Mouse (Mus musculus) neural tube, embryonic 14.5 days (tissue): ENCODE measurements around the gene Efna3. TPM values are rescaled to one million over a fixed set of nuclear protein-coding genes. Genes with fewer than 3 reads are reported as not detected.

Experiments
- ATAC-seq: fragments of 200-750 bp; cut with Nextera tagmentation; 2 replicates; pipeline ENCODE4 v1.8.0; 2017; ENCODE audit warnings: low read depth, mild to moderate bottlenecking, moderate TSS enrichment, moderate library complexity
- H3K27ac ChIP-seq: fragments of 300-500 bp; sonication (generic); 2 replicates; pipeline ENCODE4 v1.5.1; 2014; ENCODE audit warnings: low read depth, mild to moderate bottlenecking, control low read depth, low read length, moderate library complexity, mixed read lengths
- H3K27me3 ChIP-seq: fragments of 300-500 bp; sonication (generic); 2 replicates; pipeline ENCODE4 v1.6.1; 2014; ENCODE audit warnings: low read length; ENCODE audit not compliant: control insufficient read depth, insufficient read depth
- H3K36me3 ChIP-seq: fragments of 300-500 bp; sonication (generic); 2 replicates; pipeline ENCODE4 v1.6.1; 2014; ENCODE audit warnings: low read length, mixed read lengths; ENCODE audit not compliant: control insufficient read depth, insufficient read depth
- H3K4me1 ChIP-seq: fragments of 300-500 bp; sonication (generic); 2 replicates; pipeline ENCODE4 v1.6.1; 2014; ENCODE audit warnings: low read length; ENCODE audit not compliant: control insufficient read depth, insufficient read depth
- H3K4me2 ChIP-seq: fragments of 300-500 bp; sonication (generic); 2 replicates; pipeline ENCODE4 v1.6.1; 2014; ENCODE audit warnings: mild to moderate bottlenecking, low read depth, low read length, control low read depth
- H3K4me3 ChIP-seq: fragments of 300-500 bp; sonication (generic); 2 replicates; pipeline ENCODE4 v1.5.1; 2014; ENCODE audit warnings: low read depth, low read length, control low read depth, mixed read lengths
- H3K9ac ChIP-seq: fragments of 300-500 bp; sonication (generic); replicated peaks from 2 replicates; pipeline ENCODE4 v1.6.1; 2014; ENCODE audit warnings: low read depth, mild to moderate bottlenecking, control low read depth, low read length, mixed read lengths
- H3K9me3 ChIP-seq: fragments of 300-500 bp; sonication (generic); 2 replicates; pipeline ENCODE4 v1.6.1; 2016; ENCODE audit warnings: low read length; ENCODE audit not compliant: control insufficient read depth
- WGBS: fragments of 180-500 bp; shearing (Covaris S2); extraction: QIAGEN DNeasy Blood & Tissue Kit; methylation state at CpG from one replicate; pipeline ENCODE4 v1.1.7; 2014; 5-methylcytosine and 5-hydroxymethylcytosine counted together
- polyA plus RNA-seq: library from polyadenylated mRNA; unstranded; fragments of >200 nt; fragmentation: Nextera tagmentation; extraction: Ambion mirVana; gene quantifications from 2 replicates; pipeline ENCODE4 v1.2.1, GENCODE M21; 2014

Efna3 gene
- polyA plus RNA-seq, 1 experiment from 2014 or later: 96.9 TPM

- 50% methylated on average over 2 of the region's 2 CpGs for WGBS
- Histone ChIP-seq H3K9ac (no peak overlapping the region), H3K4me3 (no peak overlapping the region), H3K9me3 (no peaks in the 10 kb centered on the region), H3K27ac (no peak overlapping the region), H3K36me3 (no peaks in the 10 kb centered on the region), H3K4me1 (peaks cover 8% of the 10 kb centered on the region), H3K27me3 (no peaks in the 10 kb centered on the region), H3K4me2 (no peak overlapping the region)
- ATAC-seq: no peak
Measured at GRCm38 (mm10) chr3:89285526-89285925, 37.2 kb downstream of the Efna3 start.

GRCm38 (mm10) chr3:89284261-89284660 is 38.5 kb downstream of the Efna3 start:
- Histone ChIP-seq H3K27ac (no peak overlapping the region), H3K36me3 (no peaks in the 10 kb centered on the region), H3K4me2 (no peak overlapping the region), H3K9me3 (no peaks in the 10 kb centered on the region), H3K27me3 (no peaks in the 10 kb centered on the region), H3K9ac (no peak overlapping the region), H3K4me1 (peaks cover 21% of the 10 kb centered on the region), H3K4me3 (no peak overlapping the region)
- 85% methylated on average over 3 of the region's 3 CpGs for WGBS
- no peak for ATAC-seq

- Histone ChIP-seq H3K27ac (no peak overlapping the region), H3K27me3 (0 out of 2 replicates have a peak, but pooled peaks cover 3% of the 10 kb centered on the region), H3K9me3 (no peaks in the 10 kb centered on the region), H3K4me3 (no peak overlapping the region), H3K36me3 (no peaks in the 10 kb centered on the region), H3K9ac (no peak overlapping the region), H3K4me2 (peak overlapping the region; percentile 96; the same call in 1 of the 2 replicates), H3K4me1 (peaks cover 25% of the 10 kb centered on the region)
- ATAC-seq: no peak
- 27% methylated on average over 4 of the region's 4 CpGs for WGBS
Measured at GRCm38 (mm10) chr3:89282291-89282643, 40.5 kb downstream of the Efna3 start.

- no peak for ATAC-seq
- H3K27me3 ChIP-seq: 0 out of 2 replicates have a peak, but pooled peaks cover 3% of the 10 kb centered on the region
- WGBS: 15% methylated on average over 20 of the region's 20 CpGs
- H3K9ac ChIP-seq: no peak overlapping the region
- H3K4me2 ChIP-seq: peak overlapping the region; percentile 96
- peaks cover 25% of the 10 kb centered on the region for H3K4me1 ChIP-seq
- H3K4me3 ChIP-seq: peak overlapping the region; percentile 43
- H3K27ac ChIP-seq: no peak overlapping the region
- H3K9me3 ChIP-seq: no peaks in the 10 kb centered on the region
- no peaks in the 10 kb centered on the region for H3K36me3 ChIP-seq
Measured at GRCm38 (mm10) chr3:89281579-89282290, 41.0 kb downstream of the Efna3 start.

- WGBS: under 1% methylated on average over 50 of the region's 52 CpGs
- Histone ChIP-seq H3K27me3 (0 out of 2 replicates have a peak, but pooled peaks cover 3% of the 10 kb centered on the region), H3K9me3 (no peaks in the 10 kb centered on the region), H3K4me1 (peaks cover 25% of the 10 kb centered on the region), H3K4me3 (peak within 1 kb of the TSS; percentile 43), H3K9ac (peak within 1 kb of the TSS; percentile 50), H3K36me3 (no peaks in the 10 kb centered on the region), H3K27ac (peak within 1 kb of the TSS; percentile 46; the same call in 1 of the 2 replicates), H3K4me2 (peak within 1 kb of the TSS; percentile 96)
- peak; percentile 32 for ATAC-seq
Measured at GRCm38 (mm10) chr3:89280606-89281511, 41.9 kb downstream of the Efna3 start, which contains the start of gene Efna1. Efna1 (minus strand) TSS chr3:89281142.

- WGBS: under 1% methylated on average over 29 of the region's 29 CpGs
- H3K4me2 ChIP-seq: peak overlapping the region; percentile 96
- H3K36me3 ChIP-seq: no peaks in the 10 kb centered on the region
- peaks cover 25% of the 10 kb centered on the region for H3K4me1 ChIP-seq
- H3K4me3 ChIP-seq: peak overlapping the region; percentile 43
- peak; percentile 22; the same call in 1 of the 2 replicates for ATAC-seq
- H3K27ac ChIP-seq: peak overlapping the region; percentile 46; the same call in 1 of the 2 replicates
- 0 out of 2 replicates have a peak, but pooled peaks cover 3% of the 10 kb centered on the region for H3K27me3 ChIP-seq
- H3K9me3 ChIP-seq: no peaks in the 10 kb centered on the region
- peak overlapping the region; percentile 50 for H3K9ac ChIP-seq
Measured at GRCm38 (mm10) chr3:89280050-89280605, 42.6 kb downstream of the Efna3 start.

- H3K36me3 ChIP-seq: no peaks in the 10 kb centered on the region
- peak overlapping the region; percentile 43 for H3K4me3 ChIP-seq
- no peaks in the 10 kb centered on the region for H3K9me3 ChIP-seq
- H3K9ac ChIP-seq: peak overlapping the region; percentile 47
- H3K4me1 ChIP-seq: peaks cover 25% of the 10 kb centered on the region
- H3K4me2 ChIP-seq: peak overlapping the region; percentile 96
- ATAC-seq: peak; percentile 69
- 0 out of 2 replicates have a peak, but pooled peaks cover 3% of the 10 kb centered on the region for H3K27me3 ChIP-seq
- 2% methylated on average over 31 of the region's 35 CpGs for WGBS
- peak overlapping the region; percentile 46; the same call in 1 of the 2 replicates for H3K27ac ChIP-seq
Measured at GRCm38 (mm10) chr3:89279153-89279890, 43.4 kb downstream of the Efna3 start.

GRCm38 (mm10) chr3:89278643-89279042 is 44.1 kb downstream of the Efna3 start:
- Histone ChIP-seq H3K4me3 (peak overlapping the region; percentile 43), H3K36me3 (no peaks in the 10 kb centered on the region), H3K27ac (no peak overlapping the region), H3K4me1 (peaks cover 25% of the 10 kb centered on the region), H3K4me2 (peak overlapping the region; percentile 96; the same call in 1 of the 2 replicates), H3K27me3 (0 out of 2 replicates have a peak, but pooled peaks cover 3% of the 10 kb centered on the region), H3K9me3 (no peaks in the 10 kb centered on the region), H3K9ac (no peak overlapping the region)
- 18% methylated on average over 8 of the region's 8 CpGs for whole genome bisulfite sequencing
- no peak for ATAC-seq
